Mouse (Mus musculus): ENCODE measurements around the gene Kmt2c. TPM values are rescaled to one million over a fixed set of nuclear protein-coding genes. Genes with fewer than 3 reads are reported as not detected.
A peak's percentile ranks its signal among the peaks of the same experiment; 100 is the strongest.
"Not testable (repeated sequence)": the region's sequence is repeated elsewhere in the genome, so short reads cannot be mapped to it uniquely, and the experiment has no call there.

Gene Kmt2c
- polyA plus RNA-seq, 1 experiment: 2.6 TPM

GRCm38 (mm10) chr5:25246473-25246865 lies 252.1 kb downstream of the Kmt2c start:
- no peak overlapping the region for H3ac ChIP-seq (ENCODE audit: control insufficient read depth, insufficient read length, low read depth)
- H3K27me3 ChIP-seq (ENCODE audit: control insufficient read depth, insufficient read depth, insufficient read length): no peaks in the 10 kb centered on the region
- TF ChIP-seq USF1 (IDR thresholded peaks at IDR 0.05; ENCODE audit: low read depth) (no peak), FOSL1 (IDR thresholded peaks at IDR 0.05; ENCODE audit: insufficient read depth, low read length, poor library complexity, severe bottlenecking) (no peak)
- peaks cover 5% of the 10 kb centered on the region for H3K36me3 ChIP-seq (ENCODE audit: control insufficient read depth, insufficient read depth)
- H3K79me3 ChIP-seq (ENCODE audit: low read depth): no peaks in the 10 kb centered on the region
- no peaks in the 10 kb centered on the region for H3K79me2 ChIP-seq (ENCODE audit: control insufficient read depth, insufficient read depth)
- no peak overlapping the region for H3K4me3 ChIP-seq (ENCODE audit: insufficient read depth, poor library complexity, severe bottlenecking)

DNA sequence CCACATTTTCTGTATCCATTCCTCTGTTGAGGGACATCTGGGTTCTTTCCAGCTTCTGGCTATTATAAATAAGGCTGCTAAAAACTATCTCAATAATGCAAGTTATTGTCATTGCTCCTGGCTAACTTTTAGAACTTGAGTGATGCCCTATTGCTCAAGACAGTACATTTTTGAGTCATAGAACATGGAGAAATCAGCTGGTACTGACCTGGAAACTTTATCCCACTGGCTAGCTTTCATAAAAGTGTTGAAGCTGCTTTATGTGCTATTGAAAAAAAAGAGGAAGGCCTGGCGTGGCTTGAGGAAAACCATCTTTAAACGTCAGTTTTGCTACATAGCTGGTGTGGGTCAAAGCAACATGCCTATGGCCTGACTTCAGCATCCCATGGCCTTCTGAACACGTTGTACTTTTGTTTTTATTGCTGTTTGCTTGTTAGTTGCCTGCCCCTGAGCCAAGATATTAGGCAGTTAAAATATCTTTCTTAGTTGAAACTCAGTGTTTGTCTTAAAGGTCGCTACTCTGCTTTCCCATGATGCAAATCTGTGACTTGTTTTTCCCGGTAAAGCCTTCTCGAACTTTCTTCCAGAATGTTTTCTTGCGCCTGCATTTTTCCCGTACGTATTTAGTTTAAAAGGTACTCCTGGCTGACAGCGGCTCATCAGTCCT lies 252.6 kb downstream of the Kmt2c start:
- Histone ChIP-seq H3K79me3 (ENCODE audit: low read depth) (peaks cover 2% of the 10 kb centered on the region), H3K79me2 (ENCODE audit: control insufficient read depth, insufficient read depth) (no peaks in the 10 kb centered on the region), H3ac (ENCODE audit: control insufficient read depth, insufficient read length, low read depth) (no peak overlapping the region), H3K36me3 (ENCODE audit: control insufficient read depth, insufficient read depth) (peaks cover 5% of the 10 kb centered on the region), H3K27me3 (ENCODE audit: control insufficient read depth, insufficient read depth, insufficient read length) (no peaks in the 10 kb centered on the region), H3K4me3 (ENCODE audit: insufficient read depth, poor library complexity, severe bottlenecking) (no peak overlapping the region)
- TF ChIP-seq MAX (IDR thresholded peaks at IDR 0.05) (no peak), FOSL1 (IDR thresholded peaks at IDR 0.05; ENCODE audit: insufficient read depth, low read length, poor library complexity, severe bottlenecking) (no peak), USF1 (IDR thresholded peaks at IDR 0.05; ENCODE audit: low read depth) (no peak), CTCF (IDR thresholded peaks at IDR 0.05; ENCODE audit: control insufficient read depth, insufficient read depth, insufficient read length) (no peak), CEBPB (IDR thresholded peaks at IDR 0.05; ENCODE audit: low read depth) (no peak), MYOD1 (IDR thresholded peaks at IDR 0.05; ENCODE audit: control insufficient read depth, insufficient read length, low read depth) (no peak), MYOG (IDR thresholded peaks at IDR 0.05; ENCODE audit: control insufficient read depth, extremely low read depth, insufficient read length) (no peak)

DNA sequence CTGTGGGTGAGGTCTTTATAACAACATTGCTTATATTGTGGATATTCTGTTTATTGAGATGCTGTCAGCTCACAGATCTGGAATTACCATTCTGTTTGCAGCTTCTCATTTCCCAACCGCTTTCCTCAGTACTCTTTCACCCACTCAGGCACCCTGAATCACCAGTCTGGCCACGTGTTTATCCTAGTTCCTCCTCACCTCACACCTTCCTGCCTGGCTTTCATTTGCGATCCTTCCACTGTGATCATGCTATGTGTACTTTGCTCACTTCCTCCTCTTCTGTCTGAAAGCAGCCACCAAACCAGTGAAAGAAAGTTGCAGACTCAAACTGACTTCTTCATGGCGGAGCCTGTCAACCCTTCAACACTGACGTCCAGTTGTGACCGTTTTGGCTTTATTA lies 255.5 kb downstream of the Kmt2c start:
- no peak for TF ChIP-seq USF1 (IDR thresholded peaks at IDR 0.05; ENCODE audit: low read depth)
- TF ChIP-seq FOSL1 (IDR thresholded peaks at IDR 0.05; ENCODE audit: insufficient read depth, low read length, poor library complexity, severe bottlenecking): no peak
- TF ChIP-seq MYOG (IDR thresholded peaks at IDR 0.05; ENCODE audit: control insufficient read depth, extremely low read depth, insufficient read length): no peak
- no peak for TF ChIP-seq CTCF (IDR thresholded peaks at IDR 0.05; ENCODE audit: control insufficient read depth, insufficient read depth, insufficient read length)
- TF ChIP-seq MAX (IDR thresholded peaks at IDR 0.05): no peak
- no peak for TF ChIP-seq MYOD1 (IDR thresholded peaks at IDR 0.05; ENCODE audit: control insufficient read depth, insufficient read length, low read depth)
- no peak for TF ChIP-seq CEBPB (IDR thresholded peaks at IDR 0.05; ENCODE audit: low read depth)
- no peaks in the 10 kb centered on the region for H3K79me2 ChIP-seq (ENCODE audit: control insufficient read depth, insufficient read depth)
- no peak overlapping the region for H3ac ChIP-seq (ENCODE audit: control insufficient read depth, insufficient read length, low read depth)
- no peak overlapping the region for H3K4me3 ChIP-seq (ENCODE audit: insufficient read depth, poor library complexity, severe bottlenecking)
- peaks cover 2% of the 10 kb centered on the region for H3K79me3 ChIP-seq (ENCODE audit: low read depth)
- no peaks in the 10 kb centered on the region for H3K27me3 ChIP-seq (ENCODE audit: control insufficient read depth, insufficient read depth, insufficient read length)
- H3K36me3 ChIP-seq (ENCODE audit: control insufficient read depth, insufficient read depth): no peaks in the 10 kb centered on the region

DNA sequence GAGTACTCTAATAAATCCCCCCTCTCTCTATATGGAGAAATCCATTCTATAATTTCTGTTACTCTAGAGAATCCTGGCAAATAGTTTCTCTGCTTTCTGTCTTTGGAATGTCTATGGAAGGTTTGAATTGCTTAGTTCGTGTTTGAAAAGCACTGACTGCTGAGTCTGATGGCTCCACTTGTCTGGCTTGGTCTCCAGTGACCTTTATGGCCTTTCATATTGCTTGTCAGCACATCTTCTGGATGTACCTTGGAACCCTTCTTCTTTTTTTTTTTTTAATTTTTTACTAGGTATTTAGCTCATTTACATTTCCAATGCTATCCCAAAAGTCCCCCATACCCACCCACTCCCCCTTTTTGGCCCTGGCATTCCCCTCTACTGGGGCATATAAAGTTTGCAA lies 274.2 kb downstream of the Kmt2c start:
- H3K27me3 ChIP-seq (ENCODE audit: control insufficient read depth, insufficient read depth, insufficient read length); H3ac ChIP-seq (ENCODE audit: control insufficient read depth, insufficient read length, low read depth); H3K79me3 ChIP-seq (ENCODE audit: low read depth); H3K4me3 ChIP-seq (ENCODE audit: insufficient read depth, poor library complexity, severe bottlenecking); H3K36me3 ChIP-seq (ENCODE audit: control insufficient read depth, insufficient read depth): not testable (repeated sequence)
- peaks cover 22% of the 10 kb centered on the region for H3K79me2 ChIP-seq (ENCODE audit: control insufficient read depth, insufficient read depth)

DNA sequence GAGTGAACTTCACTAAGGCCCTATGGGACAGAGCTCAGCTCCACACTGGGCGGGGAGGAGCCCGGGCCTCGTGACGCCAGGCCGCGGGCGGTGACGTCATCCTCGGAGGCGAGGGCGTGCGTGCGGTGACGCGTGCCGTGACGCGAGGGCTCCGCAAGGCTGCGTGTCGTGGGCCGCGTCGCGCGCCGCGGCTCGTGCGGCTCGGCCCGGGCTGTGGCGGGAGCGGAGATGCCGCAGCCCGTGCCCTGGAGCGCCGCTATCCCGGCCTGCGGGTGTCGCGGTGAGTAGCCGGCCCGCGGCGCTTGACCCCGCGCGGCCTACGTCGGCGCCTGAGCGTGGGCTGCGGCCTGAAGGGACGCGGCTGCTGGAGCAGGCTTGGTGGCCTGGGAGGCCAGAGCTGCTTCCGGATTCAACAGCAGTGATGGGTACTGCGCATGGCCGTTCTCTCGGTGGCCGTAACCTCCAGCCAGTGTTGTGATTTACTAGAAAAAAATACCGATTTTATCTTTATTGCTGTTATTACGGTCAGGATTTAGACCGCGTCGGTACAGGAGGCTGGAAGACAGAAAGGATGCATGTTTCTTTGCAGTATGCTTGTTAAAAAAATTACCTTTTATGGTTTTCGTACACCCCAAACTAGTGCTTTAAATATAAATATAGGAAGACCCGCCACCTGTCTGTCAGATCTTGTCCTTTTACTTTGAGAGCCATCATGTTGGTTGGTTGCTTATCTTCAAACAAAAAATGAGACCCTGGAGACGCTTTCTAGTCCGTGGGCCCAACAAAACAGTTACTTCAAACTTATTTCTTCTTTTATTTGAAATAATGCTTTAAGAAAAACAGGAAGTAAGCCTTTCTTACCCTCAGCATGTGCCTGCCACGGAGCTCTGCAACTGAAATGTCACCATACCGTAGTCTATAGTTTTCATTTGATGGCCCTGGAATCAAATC lies 275.6 kb downstream of the Kmt2c start, which contains the start of gene E130116L18Rik:
E130116L18Rik (minus strand) TSS at position 402 of the 951 bp plus-strand sequence.
- Histone ChIP-seq H3ac (ENCODE audit: control insufficient read depth, insufficient read length, low read depth) (peak within 1 kb of the TSS; percentile 61), H3K79me3 (ENCODE audit: low read depth) (peaks cover 9% of the 10 kb centered on the region), H3K36me3 (ENCODE audit: control insufficient read depth, insufficient read depth) (peaks cover 1% of the 10 kb centered on the region), H3K27me3 (ENCODE audit: control insufficient read depth, insufficient read depth, insufficient read length) (no peaks in the 10 kb centered on the region), H3K79me2 (ENCODE audit: control insufficient read depth, insufficient read depth) (peaks cover 22% of the 10 kb centered on the region), H3K4me3 (ENCODE audit: insufficient read depth, poor library complexity, severe bottlenecking) (peak within 1 kb of the TSS; percentile 34)
- no peak for TF ChIP-seq FOSL1 (IDR thresholded peaks at IDR 0.05; ENCODE audit: insufficient read depth, low read length, poor library complexity, severe bottlenecking)
- TF ChIP-seq MYOG (IDR thresholded peaks at IDR 0.05; ENCODE audit: control insufficient read depth, extremely low read depth, insufficient read length): no peak
- TF ChIP-seq USF1 (IDR thresholded peaks at IDR 0.05; ENCODE audit: low read depth): no peak
- no peak for TF ChIP-seq CEBPB (IDR thresholded peaks at IDR 0.05; ENCODE audit: low read depth)
- peak; percentile 53 for TF ChIP-seq MAX (IDR thresholded peaks at IDR 0.05)
- peak; percentile 12 for TF ChIP-seq CTCF (IDR thresholded peaks at IDR 0.05; ENCODE audit: control insufficient read depth, insufficient read depth, insufficient read length)
- no peak for TF ChIP-seq MYOD1 (IDR thresholded peaks at IDR 0.05; ENCODE audit: control insufficient read depth, insufficient read length, low read depth)

Other genes with a start within 250 kb of the Kmt2c start
- not detected for gene Cct8l1, start 17.3 kb upstream of the Kmt2c start, polyA plus RNA-seq (2012; fragmentation: generic; extraction: Trizol)
- gene Xrcc2, start 207.0 kb upstream of the Kmt2c start, polyA plus RNA-seq (2012; fragmentation: generic; extraction: Trizol): 7.2 TPM

Measured in C2C12 (cell line).